8 mouse cellular contexts compared by ENCODE assay signal in genomic region chr1:172412204-172412603, GRCm38 (mm10). TPM values are rescaled to one million over a fixed set of nuclear protein-coding genes. Genes with fewer than 3 reads are reported as not detected.
A peak's percentile ranks its signal among the peaks of the same experiment; 100 is the strongest.
DNase-seq lines count a peak whose midpoint lies in the region; TF ChIP-seq lines count a peak whose summit lies in the region.

No protein-coding gene starts in this region.

- no peak overlapping the region for H3K4me3 ChIP-seq in gastrocnemius, adult 2 months

- peak; percentile 50 for DNase-seq in R1 (ENCODE audit: low read depth, low spot score)
- DNase-seq in cerebellum, postnatal 4 days (ENCODE audit: low spot score in 2 of 2): peak; percentile 75 to 87
- peak; percentile 76 for DNase-seq in gastrocnemius, adult 2 months
- peak; percentile 78 for DNase-seq in induced T-regulatory cell, adult 2 months (ENCODE audit: low read depth)
- DNase-seq in left cerebral cortex, postnatal 10 days (ENCODE audit: extremely low spot score in 1 of 2, low spot score in 2 of 2): peak; percentile 71 to 85
- DNase-seq in mesoderm, embryonic 11.5 days (ENCODE audit: low read depth, low spot score): peak; percentile 73
- peak; percentile 47 to 58 for DNase-seq in right cerebral cortex, postnatal 36 days (ENCODE audit: low spot score in 2 of 2)
- DNase-seq in urinary bladder, postnatal 36 days (ENCODE audit: low spot score in 2 of 2): peak; percentile 57 to 68

- intact Hi-C loops in gastrocnemius, adult 2 months (cut with DNase I): loop anchor here (1.0 to 5.0 kb wide), 2 partner anchors 78 to 985 kb away; no protein-coding TSS in a partner anchor
- intact Hi-C loops in left cerebral cortex, postnatal 10 days (cut with DNase I): loop anchor here (1.0 to 2.0 kb wide), 2 partner anchors 79 to 221 kb away; no protein-coding TSS in a partner anchor

- peak; percentile 94; the same call in 1 of the 2 replicates for TF ChIP-seq CTCF in gastrocnemius, adult 2 months (IDR thresholded peaks at IDR 0.05)

- no peak overlapping the region for H3K27ac ChIP-seq in gastrocnemius, adult 2 months

RNA-seq across cellular contexts. Expression of gene Pigm, which starts 35.9 kb away (rescaled TPM):
- total RNA-seq in gastrocnemius, adult 2 months (2021): 1 to 10 TPM; 3.8 to 3.9 TPM
- 10 to 100 TPM in 1 of 2 experiments, 1 to 10 TPM in 1; 9.8 to 10.6 TPM for total RNA-seq in left cerebral cortex, postnatal 10 days (2021)
